Mouse (Mus musculus) kidney, postnatal 14 days (tissue): Measurements from ENCODE around the gene Gadl1.
"Not testable (repeated sequence)": the region's sequence is repeated elsewhere in the genome, so short reads cannot be mapped to it uniquely, and the experiment has no call there.

Experiments used
- DNase-seq: peaks from one replicate; pipeline ENCODE4 v3.0.0; 2022; ENCODE audit warnings: mixed read lengths

Gadl1 gene

DNA sequence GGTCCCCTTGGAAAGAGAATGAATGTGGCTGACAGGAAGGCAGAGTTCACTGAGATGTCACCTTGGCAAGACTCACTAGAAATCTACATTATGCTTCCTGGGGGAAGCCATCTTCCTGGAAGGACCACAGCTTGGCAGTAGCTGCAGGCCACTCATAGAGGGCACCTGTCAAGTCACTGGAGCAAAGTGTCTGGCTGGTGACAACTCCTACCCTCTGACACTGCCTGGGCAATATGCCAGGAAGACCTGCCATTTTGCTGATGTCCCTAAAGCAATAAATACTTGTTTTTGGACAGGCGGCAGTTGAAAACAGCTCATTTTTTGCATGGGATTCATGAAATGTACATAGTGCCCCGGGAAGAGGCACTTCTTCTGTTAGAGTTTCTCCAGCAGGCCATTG lies 119.8 kb downstream of the Gadl1 start:
- no peak for DNase-seq

DNA sequence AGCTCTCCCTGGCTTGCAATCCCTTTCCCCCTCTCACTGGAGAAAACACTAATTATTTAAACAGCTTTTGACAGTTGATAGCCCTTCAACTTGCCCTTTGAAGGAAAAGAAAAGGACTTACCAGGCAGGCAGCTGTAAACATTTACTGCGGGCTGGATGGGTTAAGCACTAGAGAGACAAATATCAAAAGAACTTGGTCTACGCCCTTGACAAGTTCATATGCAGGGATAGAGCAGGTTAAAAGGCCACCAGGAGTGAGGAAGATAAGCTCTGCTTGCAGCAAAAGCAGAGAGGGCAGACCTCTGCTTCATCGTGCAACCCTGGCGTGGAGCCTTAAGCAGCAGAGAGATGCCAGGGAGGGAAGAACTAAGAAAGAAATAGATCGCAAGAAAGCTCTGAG lies 123.5 kb downstream of the Gadl1 start:
- DNase-seq, result no peak

DNA sequence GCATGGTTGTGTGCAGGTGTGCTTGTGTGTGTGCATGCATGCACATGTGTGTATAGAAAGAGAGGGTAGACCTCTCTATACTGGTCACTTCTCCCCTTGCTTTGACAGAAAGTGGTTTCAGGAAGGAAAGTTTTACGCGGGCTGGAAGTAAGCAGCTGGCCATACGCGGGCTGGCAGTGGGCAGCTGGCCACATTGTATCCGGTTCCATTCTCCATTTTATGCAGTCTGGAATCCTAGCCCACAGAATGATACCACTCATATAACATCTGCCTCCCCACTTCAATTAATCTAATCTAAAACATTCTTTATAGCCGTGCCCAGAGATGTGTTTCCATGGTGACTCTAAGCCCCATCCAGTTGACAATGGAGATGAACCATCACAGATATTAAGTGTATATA lies 129.0 kb downstream of the Gadl1 start:
- DNase-seq, result no peak

DNA sequence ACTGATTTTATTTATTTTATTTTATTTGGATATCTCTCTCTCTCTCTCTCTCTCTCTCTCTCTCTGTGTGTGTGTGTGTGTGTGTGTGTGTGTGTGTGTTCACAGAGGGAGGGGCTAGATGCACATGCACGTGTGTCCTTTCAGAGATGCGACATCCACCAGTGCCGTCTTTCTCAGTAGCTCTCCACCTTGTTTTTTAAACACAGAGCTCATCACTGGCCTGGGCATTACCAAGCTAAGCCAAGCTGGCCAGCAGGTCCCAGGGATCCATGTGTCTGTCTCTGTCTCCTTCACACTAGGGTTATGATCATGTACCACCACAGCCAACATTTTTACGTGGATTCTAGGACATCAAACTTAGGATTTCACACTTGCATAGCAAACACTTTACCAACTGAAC lies 130.7 kb downstream of the Gadl1 start:
- DNase-seq, result no peak

DNA sequence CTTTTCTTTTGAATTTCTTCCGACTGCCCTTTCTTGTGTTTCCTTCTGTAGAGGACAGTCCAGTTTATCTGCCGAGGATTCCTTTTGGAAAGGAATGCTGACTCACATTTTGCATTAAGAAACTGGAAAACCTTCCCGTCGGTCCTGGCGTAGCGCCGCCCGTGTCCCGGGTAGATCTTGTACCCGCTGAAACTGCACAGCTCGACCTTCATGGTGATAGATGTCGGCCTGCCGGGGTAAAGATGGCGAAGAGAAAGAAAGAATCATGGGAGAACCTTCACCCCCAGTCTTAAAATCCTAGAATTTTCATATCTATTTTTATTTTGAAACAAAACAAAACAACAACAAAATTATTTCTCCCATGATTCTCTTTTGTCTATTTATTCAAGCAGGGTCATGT lies 131.6 kb downstream of the Gadl1 start:
- not testable (repeated sequence) for DNase-seq

DNA sequence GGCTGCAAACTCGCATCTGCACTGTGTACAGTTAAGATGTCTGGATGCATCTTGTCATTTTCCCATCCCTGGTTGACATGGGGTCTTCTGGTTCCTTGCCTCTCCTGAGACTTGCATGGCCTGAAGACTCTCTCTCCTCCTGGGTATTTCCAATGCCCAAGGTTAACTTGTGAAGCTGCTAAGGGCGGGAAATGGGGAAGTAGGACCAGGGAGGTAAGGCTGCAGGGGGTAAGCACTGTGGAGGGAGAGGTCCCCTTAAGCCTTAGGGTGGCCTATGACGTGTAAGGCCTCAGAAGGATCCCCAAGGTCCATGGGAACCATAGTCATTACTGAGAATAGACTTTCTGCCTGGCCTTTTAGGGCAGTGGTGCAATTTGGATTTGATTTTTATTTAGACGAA lies 132.1 kb downstream of the Gadl1 start:
- DNase-seq, result no peak

DNA sequence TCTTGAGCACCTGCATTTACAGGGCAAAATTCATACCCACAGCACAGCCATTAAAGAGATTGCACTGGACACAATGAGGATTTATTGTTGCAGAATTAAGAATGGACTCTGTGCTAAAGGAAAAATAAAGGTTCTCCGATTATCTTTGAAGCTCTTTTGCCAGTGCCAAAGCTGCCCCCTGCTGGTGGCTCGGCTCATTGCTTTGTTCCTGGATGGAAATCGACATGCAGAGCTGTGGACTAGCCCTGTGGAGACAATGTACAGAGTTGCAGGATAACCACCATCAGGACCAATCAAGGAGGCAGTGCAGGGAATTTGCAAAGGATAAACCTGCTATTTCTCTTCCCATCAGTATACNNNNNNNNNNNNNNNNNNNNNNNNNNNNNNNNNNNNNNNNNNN lies 132.5 kb downstream of the Gadl1 start:
- peak; percentile 83 for DNase-seq

DNA sequence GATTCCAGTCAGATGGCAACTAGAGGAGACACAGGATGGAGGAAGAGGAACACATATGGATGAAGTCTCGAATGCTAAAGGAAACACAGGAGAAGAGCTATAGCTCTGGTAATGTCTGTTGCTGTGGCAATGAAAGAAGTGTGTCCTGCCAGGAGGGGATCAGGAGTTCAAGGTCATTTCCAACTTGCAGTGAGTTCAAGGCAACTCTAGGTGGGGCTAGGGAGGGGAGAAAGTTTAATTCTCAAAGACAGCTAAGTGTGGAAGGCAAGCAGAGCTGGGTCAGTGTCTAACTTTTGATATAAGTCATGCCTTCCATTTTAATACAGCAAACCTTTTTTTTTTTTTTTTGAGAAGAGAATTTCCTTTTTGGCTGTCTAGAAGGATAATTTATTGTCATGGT lies 140.7 kb downstream of the Gadl1 start:
- no peak for DNase-seq

DNA sequence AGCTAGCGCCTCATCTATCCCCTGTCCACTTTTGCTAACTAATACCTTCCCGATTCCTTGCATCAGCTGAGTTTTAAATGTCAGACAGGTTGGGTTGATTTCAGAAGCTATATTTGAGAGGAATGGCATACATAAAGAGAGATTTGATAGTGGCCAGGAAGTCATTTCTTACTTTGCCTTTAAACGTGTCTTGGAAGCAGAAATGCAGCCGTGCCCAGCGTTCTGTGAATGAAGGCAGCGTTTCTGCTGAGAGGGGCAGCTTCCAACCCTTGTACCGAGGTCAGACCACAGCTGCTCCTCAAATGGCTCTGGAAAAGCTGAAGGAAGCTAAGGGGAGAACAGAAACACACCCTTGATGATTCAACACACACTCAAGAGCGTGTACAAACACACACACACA lies 144.7 kb downstream of the Gadl1 start:
- DNase-seq, result no peak

DNA sequence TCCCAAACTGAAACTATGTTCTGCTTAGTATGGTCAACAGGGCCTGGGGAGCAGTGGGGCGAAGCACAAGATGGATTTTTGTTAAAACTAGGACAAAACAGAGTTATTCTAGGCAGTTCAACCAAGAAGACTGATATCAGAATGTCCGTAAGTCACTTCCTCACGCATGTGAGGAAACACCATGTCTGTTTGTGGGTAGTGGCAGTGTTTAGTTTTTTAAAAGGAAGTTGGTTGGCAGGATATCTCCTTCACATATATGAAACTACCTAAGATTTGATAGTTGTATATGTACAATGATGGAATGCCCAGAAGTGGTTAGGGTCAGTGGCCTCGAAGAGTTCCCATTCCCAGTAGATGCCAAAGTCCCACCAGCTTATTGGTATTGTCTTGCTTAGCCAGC lies 149.2 kb downstream of the Gadl1 start:
- DNase-seq, result no peak

DNA sequence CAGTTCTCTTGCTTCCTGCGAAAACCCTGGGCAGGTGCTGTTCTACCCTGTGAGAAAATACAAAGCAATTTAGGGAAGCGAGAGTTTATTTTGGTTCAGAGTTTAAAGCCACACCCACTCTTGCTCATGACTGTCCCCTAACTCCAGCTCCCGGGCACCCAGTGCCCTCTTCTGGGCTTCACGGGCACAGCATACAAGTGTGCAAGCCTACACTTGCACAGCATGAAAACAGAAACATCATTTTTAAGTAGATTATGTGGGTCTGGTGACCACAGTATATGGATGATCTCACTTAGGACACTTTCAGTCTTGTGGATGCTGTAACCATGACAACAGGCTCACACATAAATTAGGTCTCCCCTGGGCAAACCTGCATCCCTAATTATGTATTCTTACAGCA lies 149.9 kb downstream of the Gadl1 start:
- no peak for DNase-seq

DNA sequence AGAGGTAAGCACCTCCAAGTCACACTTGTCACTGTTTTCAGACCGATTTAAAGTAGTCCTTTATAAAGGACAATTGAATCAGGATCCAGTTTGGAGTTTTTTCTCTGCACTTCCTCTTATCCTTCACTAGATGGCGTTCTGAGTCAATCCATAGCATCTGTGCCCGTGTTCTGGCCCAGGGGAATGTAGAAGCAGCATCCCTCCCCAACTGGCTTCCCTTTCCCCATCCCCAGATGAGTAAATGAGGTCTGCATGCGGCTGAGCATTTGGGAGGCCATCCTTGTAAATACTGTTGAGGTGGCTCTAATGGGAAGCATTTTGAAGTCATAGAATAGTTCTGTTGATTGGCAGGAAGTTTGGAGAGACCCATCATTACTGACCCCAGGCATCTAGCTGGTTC lies 151.4 kb downstream of the Gadl1 start:
- DNase-seq, result peak; percentile 14

DNA sequence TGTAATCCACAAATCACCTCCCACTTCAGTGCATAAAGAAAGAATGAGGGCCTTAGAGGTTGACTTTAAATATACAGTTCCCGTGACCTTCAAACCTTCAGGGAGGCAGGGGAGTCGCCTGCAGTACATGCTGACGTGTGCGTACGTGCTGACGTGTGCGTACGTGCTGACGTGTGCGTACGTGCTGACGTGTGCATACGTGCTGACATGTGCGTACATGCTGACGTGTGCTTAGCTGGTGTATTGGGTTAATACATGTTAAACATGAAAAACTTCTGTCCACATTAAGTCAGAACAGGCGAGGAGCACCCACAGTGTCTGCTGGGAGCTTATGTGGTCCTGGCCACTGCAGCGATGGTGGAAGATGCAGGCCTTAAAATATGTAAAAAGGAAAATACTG lies 155.5 kb downstream of the Gadl1 start:
- no peak for DNase-seq

DNA sequence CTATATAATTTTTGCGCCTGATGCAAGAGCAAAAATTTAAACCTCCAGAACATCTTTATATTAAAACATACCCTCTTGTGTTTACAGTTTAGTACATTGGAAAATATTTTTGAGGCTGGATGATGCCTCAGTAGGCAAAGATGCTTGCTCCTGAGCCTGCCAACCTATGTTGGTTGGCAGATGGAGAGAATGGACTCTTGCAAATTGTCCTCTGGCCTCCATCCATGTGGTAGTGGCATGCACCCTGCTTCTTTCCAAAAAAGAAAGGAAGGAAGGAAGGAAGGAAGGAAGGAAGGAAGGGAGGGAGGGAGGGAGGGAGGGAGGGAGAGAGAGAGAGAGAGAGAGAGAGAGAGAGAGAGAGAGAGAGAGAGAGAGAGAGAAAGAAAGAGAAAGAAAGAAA lies 162.3 kb downstream of the Gadl1 start:
- DNase-seq, result not testable (repeated sequence)

DNA sequence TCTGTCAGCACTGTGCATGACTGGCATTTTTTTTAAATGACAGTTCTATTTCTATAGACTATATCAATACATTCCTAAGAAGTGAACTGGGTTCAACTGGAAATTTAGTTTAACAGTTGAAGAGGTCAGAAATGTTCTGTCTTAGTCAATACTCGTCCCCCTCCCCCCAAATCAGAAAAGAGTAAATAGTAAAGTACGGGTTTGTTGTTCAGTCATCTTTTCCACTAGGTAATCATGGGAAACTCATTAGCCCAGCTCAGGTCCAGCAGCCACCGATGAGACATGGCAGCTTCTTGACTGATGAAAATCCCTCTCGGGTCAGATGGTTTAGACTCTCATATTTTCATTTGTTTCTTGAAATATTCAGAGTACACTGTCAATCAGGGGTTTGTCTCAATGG lies 166.9 kb downstream of the Gadl1 start:
- no peak for DNase-seq

DNA sequence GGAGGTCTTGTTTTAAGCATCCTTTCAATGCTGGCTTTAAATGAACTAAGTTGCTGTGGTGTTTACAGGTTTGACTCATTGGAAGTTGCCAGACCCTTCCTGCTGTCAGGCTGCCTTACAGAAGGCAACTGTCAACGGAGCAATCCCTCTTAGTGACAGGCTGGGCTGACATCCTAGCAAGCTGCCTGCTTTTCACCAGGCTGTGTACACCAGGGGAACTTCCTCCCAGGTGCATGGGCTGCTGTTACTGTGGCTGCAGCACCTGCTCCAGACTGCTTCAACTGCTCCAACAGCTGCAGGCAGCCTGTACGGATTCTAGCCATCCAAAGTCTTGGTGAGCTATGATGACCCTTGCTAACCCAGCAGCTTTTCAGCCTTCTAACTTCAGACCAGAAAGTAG lies 167.7 kb downstream of the Gadl1 start:
- DNase-seq, result no peak

DNA sequence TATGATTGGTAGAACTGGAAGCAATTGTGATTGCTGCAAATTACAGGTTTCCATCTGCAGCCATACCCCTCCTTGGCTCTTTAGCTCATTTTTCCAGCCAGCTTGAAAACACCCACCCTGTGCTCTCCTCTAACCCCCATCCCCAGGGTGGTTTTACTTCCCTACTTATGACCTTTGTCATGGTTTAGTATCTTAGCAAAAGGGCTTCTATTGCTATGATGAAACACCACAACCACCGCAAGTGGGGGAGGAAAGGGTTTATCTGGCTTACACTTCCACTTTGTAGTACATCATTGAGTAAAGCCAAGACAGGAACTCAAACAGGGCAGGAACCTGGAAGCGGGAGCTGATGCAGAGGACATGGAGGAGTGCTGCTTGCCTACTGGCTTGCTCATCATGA lies 168.2 kb downstream of the Gadl1 start:
- DNase-seq, result no peak

DNA sequence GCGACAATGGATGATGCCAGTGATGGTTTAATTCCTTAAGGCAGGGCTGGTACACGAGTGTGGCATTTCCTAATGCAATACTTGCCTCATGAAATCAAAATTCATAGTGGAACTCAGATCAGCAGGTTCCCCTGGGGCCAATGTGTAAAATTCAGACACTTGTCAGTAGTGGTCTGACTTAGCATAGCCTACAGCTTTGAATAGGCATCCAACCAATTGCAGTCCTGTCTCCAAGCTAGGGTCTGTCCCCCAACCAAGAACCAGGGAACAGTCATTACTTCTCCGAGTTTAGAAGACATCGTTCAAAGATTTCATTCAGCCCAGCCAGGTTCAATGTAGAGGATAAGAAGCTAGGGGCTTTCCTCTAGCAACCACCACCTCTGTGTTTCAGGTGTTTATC lies 172.5 kb downstream of the Gadl1 start:
- no peak for DNase-seq

DNA sequence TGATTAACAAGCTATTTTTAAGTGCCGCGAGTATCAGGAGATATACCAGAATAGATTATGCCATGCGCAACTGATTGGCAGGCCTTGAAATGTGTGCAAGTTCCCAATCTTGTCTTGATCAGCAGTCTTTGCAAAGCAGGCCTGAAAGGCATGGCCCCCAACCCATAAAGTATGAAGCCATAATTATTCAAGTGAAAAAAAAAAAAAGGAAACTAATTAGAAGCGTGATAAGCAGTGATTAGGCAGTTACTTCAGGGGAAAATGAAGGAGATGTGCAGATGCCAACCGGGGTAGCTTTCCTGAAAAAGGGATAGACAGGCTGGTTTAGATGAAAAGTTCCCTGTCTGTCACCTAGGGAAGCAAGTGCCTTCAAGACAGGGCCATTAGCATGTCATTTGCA lies 174.0 kb downstream of the Gadl1 start:
- DNase-seq, result no peak

DNA sequence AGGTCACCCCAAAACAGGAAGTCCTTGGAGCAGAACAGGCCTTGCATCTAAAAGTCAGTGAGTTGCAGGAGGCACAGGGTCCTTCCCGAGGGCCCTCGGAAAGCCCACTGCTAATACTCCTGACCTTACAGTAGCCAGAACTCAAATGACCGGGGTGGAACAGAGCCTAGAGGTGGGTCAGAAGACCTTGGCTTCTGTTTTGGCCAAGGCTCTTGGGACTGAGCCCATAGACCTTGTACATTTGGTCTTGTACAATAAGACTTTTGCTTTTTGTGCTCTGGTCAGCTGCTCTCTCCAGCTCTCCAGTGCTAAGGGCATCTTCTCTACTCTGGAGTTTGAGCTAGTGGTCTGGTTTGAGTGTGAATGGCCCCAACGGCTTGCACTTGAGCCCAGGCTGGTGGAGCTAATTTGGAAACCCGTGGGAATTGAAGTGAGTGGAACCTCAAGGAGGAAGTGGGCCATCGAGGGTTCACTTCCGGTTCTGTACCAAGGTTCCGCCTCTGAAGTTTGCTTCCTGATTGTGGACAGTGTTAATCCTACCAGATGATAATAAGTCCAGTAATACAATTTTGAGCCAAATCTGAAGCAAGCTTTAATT lies 174.6 kb downstream of the Gadl1 start:
- no peak for DNase-seq

DNA sequence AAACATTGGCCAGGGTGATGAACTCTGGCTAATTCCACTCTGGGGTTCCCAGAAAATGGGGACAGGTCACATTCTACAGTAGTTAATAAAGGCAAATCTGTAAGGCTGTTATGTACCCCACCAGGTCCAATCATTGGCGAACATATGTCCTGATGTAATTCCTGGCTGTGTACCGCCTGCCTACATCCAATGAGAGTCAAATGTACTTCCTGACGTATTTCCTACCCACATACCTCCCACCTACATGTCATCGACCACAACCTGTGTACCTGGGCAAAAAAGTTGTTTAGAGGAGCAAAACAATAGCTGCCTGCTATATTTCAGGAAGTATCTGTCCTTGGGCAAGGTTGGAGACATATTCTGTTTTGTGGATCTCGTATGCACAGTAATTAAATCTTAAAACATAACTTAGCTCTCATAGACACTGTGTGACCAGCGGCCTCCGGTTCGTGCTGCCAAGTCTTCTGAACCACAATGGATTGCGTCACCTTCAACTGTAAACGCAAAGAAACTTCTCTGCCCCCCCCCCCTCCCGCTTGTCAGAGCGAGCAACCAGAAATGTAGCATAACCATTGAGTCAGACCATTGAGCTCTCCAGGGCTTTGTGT lies 175.2 kb downstream of the Gadl1 start:
- no peak for DNase-seq

DNA sequence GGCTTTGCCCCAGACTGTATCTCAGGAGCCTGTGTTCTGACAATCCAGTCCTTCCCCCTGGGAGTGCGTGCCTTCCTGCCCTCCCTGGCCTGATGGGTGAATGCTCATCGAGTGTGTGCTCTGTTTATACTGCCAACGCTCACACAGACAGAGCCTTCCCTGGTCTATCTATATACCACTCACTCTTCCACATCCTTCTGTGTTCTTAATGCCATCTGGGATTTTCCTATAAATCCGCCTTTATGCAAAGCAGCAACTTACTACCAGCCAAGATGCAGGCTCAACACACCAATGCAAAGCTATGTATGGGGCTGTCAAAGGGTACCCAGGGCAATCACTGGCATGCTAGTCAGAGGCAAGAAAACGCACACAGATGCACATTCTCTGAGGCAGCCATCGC lies 176.7 kb downstream of the Gadl1 start:
- DNase-seq, result no peak

DNA sequence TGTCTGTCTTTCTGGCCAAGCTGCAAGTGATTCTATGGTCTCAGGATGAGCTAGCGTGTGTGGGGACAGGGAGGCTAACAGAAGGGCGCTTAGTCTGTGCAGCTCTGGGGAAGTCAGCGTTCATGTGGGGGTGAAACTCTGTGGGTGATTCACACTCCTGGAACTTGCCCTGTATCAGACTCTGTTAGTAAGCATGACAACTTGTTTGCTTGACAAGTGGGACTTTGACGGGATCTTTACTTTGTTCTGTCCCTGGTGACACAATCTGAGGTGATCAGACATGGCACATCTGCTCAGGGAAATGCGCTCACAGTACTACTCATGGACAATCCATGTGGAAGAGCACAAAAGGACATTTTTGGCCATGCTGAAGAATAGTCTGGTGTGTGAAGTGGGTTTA lies 178.0 kb downstream of the Gadl1 start:
- no peak for DNase-seq

DNA sequence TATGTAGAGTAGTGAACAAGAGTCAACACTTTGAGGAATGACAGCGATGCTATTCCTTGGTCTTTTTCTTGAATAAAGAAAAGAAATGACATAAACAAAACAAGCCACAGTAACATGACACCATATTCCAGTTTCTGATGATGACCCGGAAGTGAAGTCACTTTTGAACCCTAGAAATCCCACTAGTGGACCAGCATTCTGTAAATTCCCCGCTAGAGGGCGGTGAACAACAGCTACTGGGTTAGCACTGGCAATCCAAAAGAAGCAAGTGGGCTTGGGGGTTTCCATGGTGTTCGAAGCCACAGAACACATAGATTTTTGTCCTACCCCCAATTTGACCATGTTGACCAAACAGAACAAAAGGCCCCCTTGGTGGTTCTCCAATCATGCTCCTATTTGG lies 178.6 kb downstream of the Gadl1 start:
- peak; percentile 84 for DNase-seq

DNA sequence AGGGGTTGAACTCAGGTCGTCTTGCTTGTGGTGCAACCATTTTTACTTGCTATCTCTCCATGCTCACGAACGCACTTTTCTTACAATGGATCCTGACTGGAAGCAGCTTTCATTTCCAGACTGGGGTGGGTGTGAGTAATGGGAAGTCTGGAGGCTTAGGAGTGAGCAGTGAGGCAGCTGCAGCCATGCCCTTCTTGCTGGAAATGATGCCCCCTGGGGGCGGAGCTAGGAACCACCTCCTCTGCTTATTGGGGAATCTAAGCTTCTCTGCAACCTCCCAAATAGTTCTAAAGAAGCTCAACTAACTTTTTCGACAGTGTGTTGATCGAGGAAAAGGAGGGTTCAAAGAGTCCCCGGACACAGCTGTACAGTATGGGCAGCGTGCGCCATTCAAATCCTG lies 179.7 kb downstream of the Gadl1 start:
- no peak for DNase-seq

DNA sequence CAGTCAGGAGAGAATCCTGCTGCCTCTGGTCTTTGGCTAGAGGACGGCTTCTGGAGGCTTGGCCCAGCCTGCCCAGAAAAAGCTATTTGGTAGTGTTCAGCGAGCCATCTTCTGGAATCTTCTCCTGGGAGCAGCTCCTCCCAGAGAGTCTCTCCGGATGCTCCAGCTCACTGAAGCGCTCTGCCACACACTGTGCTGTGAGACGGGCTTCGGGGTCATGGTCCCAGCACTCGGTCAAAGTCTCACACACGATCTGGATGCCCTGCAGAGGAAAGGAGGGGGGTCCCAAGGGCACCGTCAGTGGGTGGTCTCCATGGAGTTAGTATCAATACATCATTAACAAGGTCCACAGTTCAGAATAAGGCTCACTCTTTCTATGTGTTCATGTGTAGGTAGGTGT lies 181.0 kb downstream of the Gadl1 start:
- DNase-seq, result peak; percentile 34
